Mouse (Mus musculus): ENCODE results near the gene Itgal.

- TF ChIP-seq GATA1 (IDR thresholded peaks at IDR 0.05; ENCODE audit: borderline replicate concordance, low read length) (no peak), FLI1 (IDR thresholded peaks at IDR 0.05; ENCODE audit: low read length) (no peak)
Measured at GRCm38 (mm10) chr7:127259186-127259905, 36.7 kb upstream of the Itgal start.

Data from megakaryocyte, embryonic 14.5 days (primary cell).